Mouse (Mus musculus) left cerebral cortex, postnatal 10 days (tissue): ENCODE measurements around the gene Nectin1. TPM values are rescaled to one million over a fixed set of nuclear protein-coding genes. Genes with fewer than 3 reads are reported as not detected.

ENCODE experiments used
- DNase-seq, 2 experiments: peaks; one replicate each; pipeline ENCODE4 v3.0.0; 2021 to 2022; ENCODE audit warnings: low spot score in 2 of 2, mixed read lengths in 1 of 2; ENCODE audit errors: extremely low spot score in 1 of 2
- intact Hi-C: fragments of 180-260 bp; cut with DNase I; formaldehyde crosslinking; loops from one replicate; pipeline ENCODE4 v1.15.1; 2025
- total RNA-seq, 2 experiments: library from RNA; stranded (reverse); gene quantifications; 2 replicates each; pipeline ENCODE4 v1.2.3; 2021

Gene Nectin1
- 100 to 1,000 TPM in 1 of 2 experiments, 10 to 100 TPM in 1; 99.6 to 104 TPM for total RNA-seq

GRCm38 (mm10) chr9:43743647-43744137 is at the start of gene Nectin1:
TSS of gene Nectin1 (plus strand) at chr9:43743984.
- peak; percentile 87 to 92 for DNase-seq
- intact Hi-C loops: loop anchor here (5.0 kb wide), 3 partner anchors 179 to 401 kb away; no protein-coding TSS in a partner anchor

- intact Hi-C loops: no loop called here
Measured at GRCm38 (mm10) chr9:43698080-43698712, 45.6 kb upstream of the Nectin1 start.

GRCm38 (mm10) chr9:43698841-43699240 is 44.9 kb upstream of the Nectin1 start:
- intact Hi-C loops: no loop called here
- no peak for DNase-seq

More at GRCm38 (mm10) chr9:43698080-43698712, 45.6 kb upstream of the Nectin1 start:
- peak in 1 of 2 experiments; percentile 77 for DNase-seq

GRCm38 (mm10) chr9:43699417-43700225 is 44.2 kb upstream of the Nectin1 start:
- DNase-seq: no peak
- intact Hi-C loops: loop anchor here (10.0 kb wide), 1 partner anchor 125 kb away; no protein-coding TSS in a partner anchor

- DNase-seq: peak in 1 of 2 experiments; percentile 31
- intact Hi-C loops: loop anchor here (10.0 kb wide), 1 partner anchor 125 kb away; no protein-coding TSS in a partner anchor
Measured at GRCm38 (mm10) chr9:43700226-43700579, 43.6 kb upstream of the Nectin1 start.

- intact Hi-C loops: loop anchor here (10.0 kb wide), 1 partner anchor 127 kb away; no protein-coding TSS in a partner anchor
- no peak for DNase-seq
Measured at GRCm38 (mm10) chr9:43701748-43702147, 42.0 kb upstream of the Nectin1 start.

GRCm38 (mm10) chr9:43707571-43707970 is 36.2 kb upstream of the Nectin1 start:
- intact Hi-C loops: loop anchor here (10.0 kb wide), 1 partner anchor 133 kb away; no protein-coding TSS in a partner anchor
- no peak for DNase-seq

GRCm38 (mm10) chr9:43708715-43709114 is 35.1 kb upstream of the Nectin1 start:
- intact Hi-C loops: loop anchor here (10.0 kb wide), 1 partner anchor 134 kb away; no protein-coding TSS in a partner anchor
- no peak for DNase-seq

GRCm38 (mm10) chr9:43713432-43713831 is 30.4 kb upstream of the Nectin1 start:
- intact Hi-C loops: no loop called here
- no peak for DNase-seq

- intact Hi-C loops: no loop called here
- peak in 1 of 2 experiments; percentile 48 for DNase-seq
Measured at GRCm38 (mm10) chr9:43719407-43719839, 24.4 kb upstream of the Nectin1 start.

- intact Hi-C loops: no loop called here
- DNase-seq: no peak
Measured at GRCm38 (mm10) chr9:43720046-43720445, 23.7 kb upstream of the Nectin1 start.

GRCm38 (mm10) chr9:43724093-43724492 is 19.7 kb upstream of the Nectin1 start:
- intact Hi-C loops: no loop called here

GRCm38 (mm10) chr9:43729450-43730266 is 14.1 kb upstream of the Nectin1 start:
- intact Hi-C loops: no loop called here
- no peak for DNase-seq

More at GRCm38 (mm10) chr9:43724093-43724492, 19.7 kb upstream of the Nectin1 start:
- no peak for DNase-seq

- peak in 1 of 2 experiments; percentile 77 for DNase-seq
- intact Hi-C loops: no loop called here
Measured at GRCm38 (mm10) chr9:43730284-43731027, 13.3 kb upstream of the Nectin1 start.

GRCm38 (mm10) chr9:43731880-43732279 is 11.9 kb upstream of the Nectin1 start:
- intact Hi-C loops: no loop called here
- DNase-seq: no peak

- no peak for DNase-seq
- intact Hi-C loops: no loop called here
Measured at GRCm38 (mm10) chr9:43732671-43733070, 11.1 kb upstream of the Nectin1 start.

- no peak for DNase-seq
- intact Hi-C loops: no loop called here
Measured at GRCm38 (mm10) chr9:43734952-43735351, 8.8 kb upstream of the Nectin1 start.
